Mouse (Mus musculus): ENCODE data around the gene P3h4. TPM values are rescaled to one million over a fixed set of nuclear protein-coding genes. Genes with fewer than 3 reads are reported as not detected.
"Not testable (repeated sequence)": the region's sequence is repeated elsewhere in the genome, so short reads cannot be mapped to it uniquely, and the experiment has no call there.

P3h4 gene
- polyA plus RNA-seq, 1 experiment from 2014 or later, result 17.8 TPM

- Histone ChIP-seq H3K27ac (ENCODE audit: low read depth, low read length) (no peak overlapping the region), H3K36me3 (ENCODE audit: control insufficient read depth, insufficient read depth, low read length) (no peaks in the 10 kb centered on the region), H3K27me3 (ENCODE audit: control insufficient read depth, insufficient read depth, low read length) (no peaks in the 10 kb centered on the region), H3K9me3 (ENCODE audit: control insufficient read depth, low read length) (no peaks in the 10 kb centered on the region), H3K9ac (ENCODE audit: low read length) (no peak overlapping the region), H3K4me3 (ENCODE audit: low read depth, low read length) (no peak overlapping the region), H3K4me2 (ENCODE audit: low read depth, low read length, severe bottlenecking) (no peak overlapping the region), H3K4me1 (replicated peaks; ENCODE audit: control insufficient read depth, insufficient read depth, low read length) (no peaks in the 10 kb centered on the region)
- DNase-seq (ENCODE audit: low spot score) (no peak), ATAC-seq (replicated peaks; ENCODE audit: low FRiP score) (no peak)
- WGBS, result 81% methylated on average over 8 of the region's 8 CpGs
Observed at GRCm38 (mm10) chr11:100369822-100370221, 44.8 kb downstream of the P3h4 start.

GRCm38 (mm10) chr11:100369145-100369544, 45.5 kb downstream of the P3h4 start:
- WGBS, result 83% methylated on average over 7 of the region's 7 CpGs

GRCm38 (mm10) chr11:100362979-100363562, 51.6 kb downstream of the P3h4 start:
- H3K4me3 ChIP-seq (ENCODE audit: low read depth, low read length), result no peak overlapping the region
- H3K9me3 ChIP-seq (ENCODE audit: control insufficient read depth, low read length), result no peaks in the 10 kb centered on the region
- H3K27ac ChIP-seq (ENCODE audit: low read depth, low read length), result no peak overlapping the region
- no peak overlapping the region for H3K4me2 ChIP-seq (ENCODE audit: low read depth, low read length, severe bottlenecking)
- no peaks in the 10 kb centered on the region for H3K36me3 ChIP-seq (ENCODE audit: control insufficient read depth, insufficient read depth, low read length)
- H3K4me1 ChIP-seq (replicated peaks; ENCODE audit: control insufficient read depth, insufficient read depth, low read length), result no peaks in the 10 kb centered on the region; the same call in 1 of the 2 replicates
- WGBS, result 19% methylated on average over 12 of the region's 12 CpGs
- no peak overlapping the region for H3K9ac ChIP-seq (ENCODE audit: low read length)
- ATAC-seq (replicated peaks; ENCODE audit: low FRiP score) (peak; percentile 46), DNase-seq (ENCODE audit: low spot score) (peak; percentile 85)
- no peaks in the 10 kb centered on the region for H3K27me3 ChIP-seq (ENCODE audit: control insufficient read depth, insufficient read depth, low read length)

More at GRCm38 (mm10) chr11:100369145-100369544, 45.5 kb downstream of the P3h4 start:
- H3K4me3 ChIP-seq (ENCODE audit: low read depth, low read length), result no peak overlapping the region
- H3K9ac ChIP-seq (ENCODE audit: low read length), result no peak overlapping the region
- H3K9me3 ChIP-seq (ENCODE audit: control insufficient read depth, low read length), result no peaks in the 10 kb centered on the region
- H3K27me3 ChIP-seq (ENCODE audit: control insufficient read depth, insufficient read depth, low read length), result no peaks in the 10 kb centered on the region
- H3K36me3 ChIP-seq (ENCODE audit: control insufficient read depth, insufficient read depth, low read length), result no peaks in the 10 kb centered on the region
- ATAC-seq (replicated peaks; ENCODE audit: low FRiP score) (no peak), DNase-seq (ENCODE audit: low spot score) (no peak)
- H3K4me2 ChIP-seq (ENCODE audit: low read depth, low read length, severe bottlenecking), result no peak overlapping the region
- no peak overlapping the region for H3K27ac ChIP-seq (ENCODE audit: low read depth, low read length)
- no peaks in the 10 kb centered on the region for H3K4me1 ChIP-seq (replicated peaks; ENCODE audit: control insufficient read depth, insufficient read depth, low read length)

- Histone ChIP-seq H3K27ac (ENCODE audit: low read depth, low read length) (no peak overlapping the region), H3K4me3 (ENCODE audit: low read depth, low read length) (no peak overlapping the region), H3K27me3 (ENCODE audit: control insufficient read depth, insufficient read depth, low read length) (no peaks in the 10 kb centered on the region), H3K9me3 (ENCODE audit: control insufficient read depth, low read length) (no peaks in the 10 kb centered on the region), H3K9ac (ENCODE audit: low read length) (no peak overlapping the region), H3K4me1 (replicated peaks; ENCODE audit: control insufficient read depth, insufficient read depth, low read length) (no peaks in the 10 kb centered on the region; the same call in 1 of the 2 replicates), H3K4me2 (ENCODE audit: low read depth, low read length, severe bottlenecking) (no peak overlapping the region), H3K36me3 (ENCODE audit: control insufficient read depth, insufficient read depth, low read length) (no peaks in the 10 kb centered on the region)
- ATAC-seq (replicated peaks; ENCODE audit: low FRiP score), result peak; percentile 39; the same call in 1 of the 2 replicates
- 13% methylated on average over 8 of the region's 8 CpGs for WGBS
- DNase-seq (ENCODE audit: low spot score), result peak; percentile 84
Observed at GRCm38 (mm10) chr11:100362209-100362978, 52.2 kb downstream of the P3h4 start.

GRCm38 (mm10) chr11:100361059-100361458, 53.6 kb downstream of the P3h4 start:
- not testable (repeated sequence) for H3K27me3 ChIP-seq (ENCODE audit: control insufficient read depth, insufficient read depth, low read length)

GRCm38 (mm10) chr11:100360175-100360574, 54.5 kb downstream of the P3h4 start:
- DNase-seq (ENCODE audit: low spot score) (no peak), ATAC-seq (replicated peaks; ENCODE audit: low FRiP score) (no peak)
- H3K4me2 ChIP-seq (ENCODE audit: low read depth, low read length, severe bottlenecking), result no peak overlapping the region
- no peaks in the 10 kb centered on the region for H3K9me3 ChIP-seq (ENCODE audit: control insufficient read depth, low read length)
- no peaks in the 10 kb centered on the region; the same call in 1 of the 2 replicates for H3K4me1 ChIP-seq (replicated peaks; ENCODE audit: control insufficient read depth, insufficient read depth, low read length)
- H3K36me3 ChIP-seq (ENCODE audit: control insufficient read depth, insufficient read depth, low read length), result no peaks in the 10 kb centered on the region
- H3K4me3 ChIP-seq (ENCODE audit: low read depth, low read length), result no peak overlapping the region
- no peak overlapping the region for H3K27ac ChIP-seq (ENCODE audit: low read depth, low read length)
- H3K27me3 ChIP-seq (ENCODE audit: control insufficient read depth, insufficient read depth, low read length), result peaks cover 2% of the 10 kb centered on the region; the same call in 1 of the 2 replicates
- no peak overlapping the region for H3K9ac ChIP-seq (ENCODE audit: low read length)
- WGBS, result 74% methylated on average over 6 of the region's 6 CpGs

More at GRCm38 (mm10) chr11:100361059-100361458, 53.6 kb downstream of the P3h4 start:
- WGBS, result no CpG with 5 or more reads among the region's 13 CpGs
- not testable (repeated sequence) for ATAC-seq (replicated peaks; ENCODE audit: low FRiP score); H3K4me2 ChIP-seq (ENCODE audit: low read depth, low read length, severe bottlenecking); H3K9ac ChIP-seq (ENCODE audit: low read length); H3K4me3 ChIP-seq (ENCODE audit: low read depth, low read length); DNase-seq (ENCODE audit: low spot score); H3K36me3 ChIP-seq (ENCODE audit: control insufficient read depth, insufficient read depth, low read length); H3K4me1 ChIP-seq (replicated peaks; ENCODE audit: control insufficient read depth, insufficient read depth, low read length); H3K9me3 ChIP-seq (ENCODE audit: control insufficient read depth, low read length); H3K27ac ChIP-seq (ENCODE audit: low read depth, low read length)

Small RNA genes lying within 50 kb of the gene (microRNA-seq; reads per million reads assigned to microRNA genes)
- not detected for gene Gm27374 (ENCODE audit: insufficient number of aligned reads)

Other genes with a start within 250 kb of the P3h4 start
- gene Krt9, start 221.6 kb downstream of the P3h4 start, polyA plus RNA-seq (2014; fragmentation: Nextera tagmentation; extraction: Ambion mirVana), result not detected in 2 replicates
- gene Krt14, start 207.3 kb downstream of the P3h4 start, polyA plus RNA-seq (2014; fragmentation: Nextera tagmentation; extraction: Ambion mirVana), result 1.6 and 1.7 TPM in 2 replicates
- gene Krt16, start 165.9 kb downstream of the P3h4 start, polyA plus RNA-seq (2014; fragmentation: Nextera tagmentation; extraction: Ambion mirVana), result not detected in 2 replicates
- gene Krt17, start 153.8 kb downstream of the P3h4 start, polyA plus RNA-seq (2014; fragmentation: Nextera tagmentation; extraction: Ambion mirVana), result not detected in 2 replicates
- not detected in 2 replicates for gene Krt42, start 145.0 kb downstream of the P3h4 start, polyA plus RNA-seq (2014; fragmentation: Nextera tagmentation; extraction: Ambion mirVana)
- 1,675 and 1,791 TPM in 2 replicates for gene Eif1, start 95.0 kb downstream of the P3h4 start, polyA plus RNA-seq (2014; fragmentation: Nextera tagmentation; extraction: Ambion mirVana)
- gene Gast, start 80.4 kb downstream of the P3h4 start, polyA plus RNA-seq (2014; fragmentation: Nextera tagmentation; extraction: Ambion mirVana), result 0.69 and 0.79 TPM in 2 replicates
- gene Hap1, start 58.7 kb downstream of the P3h4 start, polyA plus RNA-seq (2014; fragmentation: Nextera tagmentation; extraction: Ambion mirVana), result 39.0 and 46.1 TPM in 2 replicates
- gene Jup, start 17.1 kb downstream of the P3h4 start, polyA plus RNA-seq (2014; fragmentation: Nextera tagmentation; extraction: Ambion mirVana), result 33.3 and 35.5 TPM in 2 replicates
- gene Fkbp10, start 861 bp upstream of the P3h4 start, polyA plus RNA-seq (2014; fragmentation: Nextera tagmentation; extraction: Ambion mirVana), result 36.6 and 41.2 TPM in 2 replicates
- gene Nt5c3b, start 27.0 kb upstream of the P3h4 start, polyA plus RNA-seq (2014; fragmentation: Nextera tagmentation; extraction: Ambion mirVana), result 104 and 115 TPM in 2 replicates
- 0.41 and 0.85 TPM in 2 replicates for gene Klhl10, start 27.1 kb upstream of the P3h4 start, polyA plus RNA-seq (2014; fragmentation: Nextera tagmentation; extraction: Ambion mirVana)
- gene Klhl11, start 57.9 kb upstream of the P3h4 start, polyA plus RNA-seq (2014; fragmentation: Nextera tagmentation; extraction: Ambion mirVana), result 15.5 and 15.7 TPM in 2 replicates
- gene Acly, start 113.2 kb upstream of the P3h4 start, polyA plus RNA-seq (2014; fragmentation: Nextera tagmentation; extraction: Ambion mirVana), result 294 TPM in 2 replicates
- gene Ttc25, start 130.8 kb upstream of the P3h4 start, polyA plus RNA-seq (2014; fragmentation: Nextera tagmentation; extraction: Ambion mirVana), result 1.3 and 1.9 TPM in 2 replicates
- 18.3 and 20.3 TPM in 2 replicates for gene Cnp, start 160.1 kb upstream of the P3h4 start, polyA plus RNA-seq (2014; fragmentation: Nextera tagmentation; extraction: Ambion mirVana)
- gene Nkiras2, start 204.4 kb upstream of the P3h4 start, polyA plus RNA-seq (2014; fragmentation: Nextera tagmentation; extraction: Ambion mirVana), result 94.5 and 107 TPM in 2 replicates
- gene Dnajc7, start 205.3 kb upstream of the P3h4 start, polyA plus RNA-seq (2014; fragmentation: Nextera tagmentation; extraction: Ambion mirVana), result 95.9 and 105 TPM in 2 replicates